Mouse (Mus musculus) liver, embryonic 16.5 days (tissue): ENCODE measurements around the gene Gm11985. TPM values are rescaled to one million over a fixed set of nuclear protein-coding genes. Genes with fewer than 3 reads are reported as not detected.

Experiments
- ATAC-seq: fragments of 200-750 bp; cut with Nextera tagmentation; 2 replicates; pipeline ENCODE4 v1.8.0; 2017; ENCODE audit warnings: low read depth, mild to moderate bottlenecking, moderate number of reproducible peaks, moderate library complexity
- H3K27ac ChIP-seq: fragments of 300-500 bp; sonication (generic); 2 replicates; pipeline ENCODE4 v1.5.1; 2014; ENCODE audit warnings: mild to moderate bottlenecking, low read length
- H3K27me3 ChIP-seq: fragments of 300-500 bp; sonication (generic); 2 replicates; pipeline ENCODE4 v1.6.1; 2014; ENCODE audit warnings: low read depth, low read length, mixed read lengths; ENCODE audit not compliant: control insufficient read depth, insufficient read depth
- H3K36me3 ChIP-seq: fragments of 300-500 bp; sonication (generic); 2 replicates; pipeline ENCODE4 v1.6.1; 2014; ENCODE audit warnings: mild to moderate bottlenecking; ENCODE audit not compliant: control insufficient read depth, insufficient read depth
- H3K4me1 ChIP-seq: fragments of 300-500 bp; sonication (generic); 2 replicates; pipeline ENCODE4 v1.6.1; 2014; ENCODE audit warnings: low read depth, low read length, mixed read lengths; ENCODE audit not compliant: control insufficient read depth
- H3K4me2 ChIP-seq: fragments of 300-500 bp; sonication (generic); 2 replicates; pipeline ENCODE4 v1.6.1; 2014; ENCODE audit warnings: low read depth, low read length, mixed read lengths
- H3K4me3 ChIP-seq: fragments of 300-500 bp; sonication (generic); 2 replicates; pipeline ENCODE4 v1.5.1; 2014; ENCODE audit warnings: low read depth, mild to moderate bottlenecking, low read length
- H3K9ac ChIP-seq: fragments of 300-500 bp; sonication (generic); 2 replicates; pipeline ENCODE4 v1.6.1; 2014; ENCODE audit warnings: low read depth, low read length
- H3K9me3 ChIP-seq: fragments of 300-500 bp; sonication (generic); replicated peaks from 2 replicates; pipeline ENCODE4 v1.6.1; 2016; ENCODE audit warnings: low read length; ENCODE audit not compliant: control insufficient read depth
- WGBS: fragments of 180-500 bp; shearing (Covaris S2); extraction: QIAGEN DNeasy Blood & Tissue Kit; methylation state at CpG from one replicate; pipeline ENCODE4 v1.1.7; 2014; ENCODE audit not compliant: insufficient replicate concordance; 5-methylcytosine and 5-hydroxymethylcytosine counted together
- polyA plus RNA-seq: library from polyadenylated mRNA; unstranded; fragments of >200 nt; fragmentation: Nextera tagmentation; extraction: Ambion mirVana; gene quantifications from 2 replicates; pipeline ENCODE4 v1.2.1, GENCODE M21; 2015

Gene Gm11985
- polyA plus RNA-seq, 1 experiment from 2014 or later = not detected

DNA sequence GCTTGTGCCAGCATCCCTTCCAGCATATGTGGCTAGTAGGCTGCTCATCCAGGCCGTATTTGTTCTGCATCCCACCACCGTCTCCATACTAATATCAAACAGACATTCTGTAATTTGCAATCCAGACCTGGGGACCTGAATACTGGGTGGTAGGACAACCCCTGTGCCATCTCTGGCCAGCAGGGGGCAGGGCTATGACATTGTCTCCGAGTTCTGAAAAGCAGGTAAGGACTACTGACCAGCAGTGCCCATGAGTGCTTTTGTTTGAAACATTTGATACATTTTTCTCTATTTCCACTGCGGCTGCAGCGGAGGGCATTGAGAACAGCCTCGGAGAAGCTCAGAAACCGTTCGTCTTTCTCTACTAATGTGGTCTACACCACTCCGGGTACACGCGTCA, 44.0 kb downstream of the Gm11985 start:
- no peak overlapping the region for H3K4me2 ChIP-seq
- ATAC-seq = no peak
- no peak overlapping the region for H3K9ac ChIP-seq
- H3K27me3 ChIP-seq = no peaks in the 10 kb centered on the region
- H3K4me1 ChIP-seq = no peaks in the 10 kb centered on the region; the same call in 1 of the 2 replicates
- 69% methylated on average over 11 of the region's 11 CpGs for WGBS
- H3K9me3 ChIP-seq = no peaks in the 10 kb centered on the region
- H3K4me3 ChIP-seq = no peak overlapping the region
- H3K27ac ChIP-seq = no peak overlapping the region
- no peaks in the 10 kb centered on the region for H3K36me3 ChIP-seq

DNA sequence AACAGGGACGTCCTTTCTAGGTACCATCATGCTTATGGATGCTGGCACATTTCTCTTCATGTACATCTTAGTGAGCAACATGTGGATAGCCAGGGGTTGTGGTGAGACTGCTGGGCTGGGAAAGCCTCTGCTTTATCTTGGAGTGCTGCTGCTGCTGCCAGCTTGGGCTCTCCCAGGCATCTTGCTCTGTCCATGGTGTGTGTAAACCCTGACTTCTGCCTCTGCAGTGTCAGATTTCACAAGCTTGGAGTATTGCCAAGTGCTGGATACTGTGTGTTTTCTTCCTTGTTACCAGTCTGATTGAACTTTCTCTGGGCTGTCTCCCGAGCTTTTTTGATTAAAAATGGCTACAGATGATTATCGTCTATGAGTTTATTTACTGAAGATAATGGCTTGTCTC, 45.6 kb downstream of the Gm11985 start:
- no peaks in the 10 kb centered on the region for H3K27me3 ChIP-seq
- ATAC-seq = 0 out of 2 replicates have a peak, but pooled peaks have one; percentile 37
- no peaks in the 10 kb centered on the region; the same call in 1 of the 2 replicates for H3K4me1 ChIP-seq
- 40% methylated on average over 3 of the region's 3 CpGs for WGBS
- H3K4me3 ChIP-seq = no peak overlapping the region
- H3K4me2 ChIP-seq = no peak overlapping the region
- H3K9ac ChIP-seq = no peak overlapping the region
- H3K27ac ChIP-seq = no peak overlapping the region
- no peaks in the 10 kb centered on the region for H3K36me3 ChIP-seq
- H3K9me3 ChIP-seq = no peaks in the 10 kb centered on the region

- ATAC-seq = no peak
- Histone ChIP-seq H3K9ac (no peak overlapping the region), H3K4me1 (no peaks in the 10 kb centered on the region; the same call in 1 of the 2 replicates), H3K27ac (no peak overlapping the region), H3K27me3 (no peaks in the 10 kb centered on the region), H3K4me2 (no peak overlapping the region), H3K4me3 (no peak overlapping the region), H3K9me3 (no peaks in the 10 kb centered on the region), H3K36me3 (no peaks in the 10 kb centered on the region)
- WGBS = 58% methylated on average over 3 of the region's 3 CpGs
Observed at GRCm38 (mm10) chr11:7140449-7140848, 47.9 kb downstream of the Gm11985 start.

- no peaks in the 10 kb centered on the region for H3K9me3 ChIP-seq
- no peak overlapping the region for H3K9ac ChIP-seq
- 57% methylated on average over 8 of the region's 8 CpGs for WGBS
- no peak for ATAC-seq
- no peak overlapping the region for H3K4me2 ChIP-seq
- H3K27ac ChIP-seq = no peak overlapping the region
- H3K4me1 ChIP-seq = no peaks in the 10 kb centered on the region; the same call in none of the 2 replicates
- no peaks in the 10 kb centered on the region for H3K27me3 ChIP-seq
- no peak overlapping the region for H3K4me3 ChIP-seq
- H3K36me3 ChIP-seq = no peaks in the 10 kb centered on the region
Observed at GRCm38 (mm10) chr11:7138370-7138769, 50.0 kb downstream of the Gm11985 start.

- no peak overlapping the region for H3K27ac ChIP-seq
- no peak overlapping the region for H3K4me2 ChIP-seq
- WGBS = 81% methylated on average over 5 of the region's 5 CpGs
- H3K27me3 ChIP-seq = no peaks in the 10 kb centered on the region
- no peaks in the 10 kb centered on the region for H3K9me3 ChIP-seq
- H3K9ac ChIP-seq = no peak overlapping the region
- ATAC-seq = peak; percentile 47; the same call in 1 of the 2 replicates
- no peak overlapping the region for H3K4me3 ChIP-seq
- no peaks in the 10 kb centered on the region for H3K36me3 ChIP-seq
- H3K4me1 ChIP-seq = no peaks in the 10 kb centered on the region; the same call in none of the 2 replicates
Observed at GRCm38 (mm10) chr11:7136246-7136855, 52.0 kb downstream of the Gm11985 start.

GRCm38 (mm10) chr11:7135763-7136162, 52.6 kb downstream of the Gm11985 start:
- no peak overlapping the region for H3K27ac ChIP-seq
- no peak for ATAC-seq
- no peaks in the 10 kb centered on the region for H3K36me3 ChIP-seq
- H3K27me3 ChIP-seq = no peaks in the 10 kb centered on the region
- no peak overlapping the region for H3K9ac ChIP-seq
- H3K9me3 ChIP-seq = no peaks in the 10 kb centered on the region
- no peaks in the 10 kb centered on the region; the same call in none of the 2 replicates for H3K4me1 ChIP-seq
- H3K4me3 ChIP-seq = no peak overlapping the region
- no peak overlapping the region for H3K4me2 ChIP-seq
- WGBS = 67% methylated on average over 9 of the region's 9 CpGs

- 68% methylated on average over 6 of the region's 6 CpGs for WGBS
- Histone ChIP-seq H3K9ac (no peak overlapping the region), H3K4me1 (no peaks in the 10 kb centered on the region; the same call in none of the 2 replicates), H3K36me3 (no peaks in the 10 kb centered on the region), H3K9me3 (no peaks in the 10 kb centered on the region), H3K4me3 (no peak overlapping the region), H3K27ac (no peak overlapping the region), H3K27me3 (no peaks in the 10 kb centered on the region), H3K4me2 (no peak overlapping the region)
- ATAC-seq = no peak
Observed at GRCm38 (mm10) chr11:7135301-7135700, 53.1 kb downstream of the Gm11985 start.

- H3K9me3 ChIP-seq = no peaks in the 10 kb centered on the region
- ATAC-seq = no peak
- no peaks in the 10 kb centered on the region for H3K27me3 ChIP-seq
- no peak overlapping the region for H3K4me2 ChIP-seq
- no peaks in the 10 kb centered on the region; the same call in none of the 2 replicates for H3K4me1 ChIP-seq
- 68% methylated on average over 5 of the region's 5 CpGs for WGBS
- no peak overlapping the region for H3K9ac ChIP-seq
- H3K27ac ChIP-seq = no peak overlapping the region
- H3K4me3 ChIP-seq = no peak overlapping the region
- H3K36me3 ChIP-seq = no peaks in the 10 kb centered on the region
Observed at GRCm38 (mm10) chr11:7134319-7134718, 54.0 kb downstream of the Gm11985 start.

GRCm38 (mm10) chr11:7133736-7134135, 54.6 kb downstream of the Gm11985 start:
- Histone ChIP-seq H3K27ac (no peak overlapping the region), H3K9me3 (no peaks in the 10 kb centered on the region), H3K4me2 (no peak overlapping the region), H3K4me3 (no peak overlapping the region), H3K36me3 (no peaks in the 10 kb centered on the region), H3K9ac (no peak overlapping the region), H3K27me3 (no peaks in the 10 kb centered on the region), H3K4me1 (no peaks in the 10 kb centered on the region; the same call in none of the 2 replicates)
- ATAC-seq = peak; percentile 59; the same call in 1 of the 2 replicates
- 54% methylated on average over 5 of the region's 5 CpGs for WGBS
